Mouse (Mus musculus) liver, embryonic 11.5 days (tissue): ENCODE results near the gene Ace2. TPM values are rescaled to one million over a fixed set of nuclear protein-coding genes. Genes with fewer than 3 reads are reported as not detected.

Experiments used
- ATAC-seq: fragments of 200-750 bp; cut with Nextera tagmentation; replicated peaks from 2 replicates; pipeline ENCODE4 v1.8.0; 2017; ENCODE audit warnings: moderate number of reproducible peaks, mild to moderate bottlenecking, moderate TSS enrichment, moderate library complexity; ENCODE audit not compliant: low FRiP score
- DNase-seq: peaks from one replicate; pipeline ENCODE4 v3.0.0-alpha.2; 2017; ENCODE audit warnings: low spot score
- H3K27ac ChIP-seq: fragments of 300-500 bp; sonication (generic); 2 replicates; pipeline ENCODE4 v1.5.1; 2014; ENCODE audit warnings: mild to moderate bottlenecking, low read depth, low read length, control low read depth
- H3K27me3 ChIP-seq: fragments of 300-500 bp; sonication (generic); replicated peaks from 2 replicates; pipeline ENCODE4 v1.6.1; 2014; ENCODE audit warnings: low read length, mixed read lengths; ENCODE audit not compliant: control insufficient read depth, insufficient read depth
- H3K36me3 ChIP-seq: fragments of 300-500 bp; sonication (generic); 2 replicates; pipeline ENCODE4 v1.6.1; 2014; ENCODE audit warnings: mild to moderate bottlenecking, low read length, moderate library complexity, mixed read lengths; ENCODE audit not compliant: control insufficient read depth, insufficient read depth
- H3K4me1 ChIP-seq: fragments of 300-500 bp; sonication (generic); replicated peaks from 2 replicates; pipeline ENCODE4 v1.6.1; 2014; ENCODE audit warnings: low read length, mixed read lengths; ENCODE audit not compliant: control insufficient read depth, insufficient read depth
- H3K4me2 ChIP-seq: fragments of 300-500 bp; sonication (generic); 2 replicates; pipeline ENCODE4 v1.6.1; 2014; ENCODE audit warnings: mild to moderate bottlenecking, control low read depth, moderate library complexity
- H3K4me3 ChIP-seq: fragments of 300-500 bp; sonication (generic); 2 replicates; pipeline ENCODE4 v1.5.1; 2014; ENCODE audit warnings: low read depth, low read length, control low read depth
- H3K9ac ChIP-seq: fragments of 300-500 bp; sonication (generic); 2 replicates; pipeline ENCODE4 v1.6.1; 2014; ENCODE audit warnings: low read depth, low read length, control low read depth
- H3K9me3 ChIP-seq: fragments of 300-500 bp; sonication (generic); 2 replicates; pipeline ENCODE4 v1.6.1; 2016; ENCODE audit warnings: low read length, inconsistent platforms, mixed read lengths; ENCODE audit not compliant: control insufficient read depth
- WGBS: fragments of 180-500 bp; shearing (Covaris S2); extraction: QIAGEN DNeasy Blood & Tissue Kit; methylation state at CpG from one replicate; pipeline ENCODE4 v1.1.7; 2014; 5-methylcytosine and 5-hydroxymethylcytosine counted together
- polyA plus RNA-seq: library from polyadenylated mRNA; unstranded; fragments of >200 nt; fragmentation: Nextera tagmentation; extraction: Ambion mirVana; gene quantifications from 2 replicates; pipeline ENCODE4 v1.2.1, GENCODE M21; 2014

Gene Ace2
- polyA plus RNA-seq, result not detected in 2 replicates

DNA sequence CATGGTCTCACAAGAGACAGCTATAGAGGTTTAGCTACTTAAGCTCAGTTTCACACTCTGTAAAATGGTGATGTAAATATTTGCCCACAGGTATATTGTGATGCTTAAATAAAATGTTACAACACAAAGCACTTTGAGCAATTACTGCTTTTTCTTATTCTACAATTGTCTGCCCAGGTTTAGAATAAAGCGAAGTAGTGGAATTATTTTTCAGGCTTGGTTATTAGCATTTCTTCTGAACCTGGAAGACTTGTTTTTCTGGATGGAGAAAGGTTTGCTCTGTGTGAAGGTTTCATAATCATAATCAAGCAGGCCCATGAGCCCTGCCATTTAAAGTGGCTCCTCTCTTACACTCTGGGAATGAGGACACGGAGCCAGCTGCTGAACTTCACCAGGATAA lies at the start of gene Ace2:
Gene Ace2, plus strand, starts transcription at position 301 of the 400 bp plus-strand sequence.
- Histone ChIP-seq H3K9me3 (no peaks in the 10 kb centered on the region), H3K9ac (no peak within 1 kb of the TSS), H3K4me2 (no peak within 1 kb of the TSS), H3K36me3 (no peaks in the 10 kb centered on the region), H3K4me3 (no peak within 1 kb of the TSS), H3K27me3 (no peaks in the 10 kb centered on the region; the same call in none of the 2 replicates), H3K27ac (no peak within 1 kb of the TSS), H3K4me1 (no peaks in the 10 kb centered on the region)
- WGBS, result 69% methylated on average over 2 of the region's 2 CpGs
- DNase-seq (no peak), ATAC-seq (no peak)

DNA sequence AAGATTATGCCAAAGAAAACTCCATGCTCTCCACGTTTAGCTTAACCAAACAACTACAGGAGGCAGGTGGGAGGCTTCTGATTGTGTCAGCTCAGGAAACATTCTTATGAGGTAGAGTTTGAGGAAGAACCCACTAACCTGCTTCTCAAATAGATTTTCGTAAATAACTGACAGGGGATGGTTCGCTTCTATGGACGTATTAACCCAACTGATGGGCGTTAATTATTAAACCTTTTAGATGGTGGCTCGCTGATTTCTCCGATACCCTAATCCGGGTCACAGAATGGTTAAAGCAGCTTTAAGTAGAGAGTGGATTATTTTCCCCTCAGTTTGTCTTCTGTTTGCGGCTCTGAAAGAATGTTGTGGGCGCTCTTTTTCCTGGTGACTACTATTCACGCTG lies 49.2 kb upstream of the Ace2 start:
- Histone ChIP-seq H3K4me2 (no peak overlapping the region), H3K9me3 (no peaks in the 10 kb centered on the region), H3K9ac (no peak overlapping the region), H3K4me3 (no peak overlapping the region), H3K27me3 (peaks cover 8% of the 10 kb centered on the region), H3K4me1 (no peaks in the 10 kb centered on the region; the same call in 1 of the 2 replicates), H3K36me3 (no peaks in the 10 kb centered on the region), H3K27ac (no peak overlapping the region)
- ATAC-seq (no peak), DNase-seq (no peak)
- WGBS, result 76% methylated on average over 11 of the region's 11 CpGs

DNA sequence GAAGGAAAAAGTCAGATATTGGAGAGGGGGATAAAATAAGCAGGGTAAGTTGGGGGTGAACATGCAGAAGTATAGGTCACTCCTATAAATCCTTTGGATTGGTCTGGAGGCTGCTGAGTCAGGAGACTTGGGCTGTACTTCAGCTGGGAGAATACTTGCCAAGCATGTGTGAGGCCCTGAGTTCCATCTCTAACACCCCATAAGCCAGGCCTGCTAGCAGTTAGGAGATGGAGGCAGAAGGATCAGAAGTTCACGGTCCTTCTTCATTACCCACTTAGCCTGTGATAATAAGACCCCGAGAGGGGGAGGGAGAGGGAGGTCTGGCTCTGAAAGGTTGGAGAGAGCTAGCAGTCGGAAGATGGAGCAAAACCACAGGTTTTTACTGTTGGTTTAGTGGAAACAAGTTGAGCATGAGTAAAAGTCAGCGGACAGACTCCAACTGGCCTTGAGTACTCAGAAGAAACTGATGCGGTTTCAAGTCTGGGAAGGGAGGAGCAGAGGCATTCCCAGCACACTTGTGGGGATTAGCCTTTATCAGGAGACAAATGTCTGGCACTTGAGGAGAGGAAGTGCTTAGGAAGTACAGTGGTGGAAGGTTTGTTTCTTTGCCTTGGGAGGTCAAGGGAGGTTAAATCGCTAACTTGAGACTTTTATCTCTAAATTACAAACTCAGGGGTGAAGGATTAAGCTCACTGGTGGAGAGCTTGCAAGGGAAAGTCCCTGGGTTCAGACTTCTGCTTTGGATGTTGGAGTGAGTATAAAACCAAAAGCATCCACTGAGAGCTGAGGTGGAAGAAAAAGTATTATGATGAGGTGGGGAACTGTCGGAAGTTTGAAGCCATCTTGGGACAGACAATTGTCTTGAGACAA lies 46.6 kb upstream of the Ace2 start:
- WGBS, result 38% methylated on average over 7 of the region's 7 CpGs
- ATAC-seq (no peak), DNase-seq (no peak)
- no peak overlapping the region for H3K27ac ChIP-seq
- H3K27me3 ChIP-seq, result peaks cover 8% of the 10 kb centered on the region
- H3K4me1 ChIP-seq, result no peaks in the 10 kb centered on the region; the same call in 1 of the 2 replicates
- no peak overlapping the region for H3K9ac ChIP-seq
- H3K36me3 ChIP-seq, result no peaks in the 10 kb centered on the region
- H3K4me3 ChIP-seq, result no peak overlapping the region
- H3K9me3 ChIP-seq, result no peaks in the 10 kb centered on the region
- no peak overlapping the region for H3K4me2 ChIP-seq

DNA sequence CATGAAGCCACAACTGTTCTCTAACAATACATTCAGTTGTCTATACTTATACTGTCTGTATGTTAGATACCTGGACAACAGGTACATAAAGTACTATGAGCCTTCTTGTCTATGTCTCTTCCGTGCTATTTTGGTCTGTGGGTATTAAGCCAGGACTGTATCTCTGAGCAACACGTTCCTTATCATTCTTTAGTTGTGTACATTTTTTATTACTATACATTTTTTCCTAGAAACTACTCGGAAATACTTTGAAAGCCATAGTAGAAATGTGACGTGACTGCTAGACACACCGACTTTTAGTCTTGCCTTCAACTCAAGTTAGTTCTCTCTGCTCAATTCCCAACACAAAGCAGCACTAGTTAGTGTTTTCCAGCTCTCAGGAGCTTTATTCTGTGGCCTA lies 45.7 kb upstream of the Ace2 start:
- DNase-seq, result no peak
- Histone ChIP-seq H3K4me3 (no peak overlapping the region), H3K4me1 (no peaks in the 10 kb centered on the region; the same call in 1 of the 2 replicates), H3K9ac (no peak overlapping the region), H3K36me3 (no peaks in the 10 kb centered on the region), H3K4me2 (no peak overlapping the region), H3K27ac (no peak overlapping the region), H3K9me3 (no peaks in the 10 kb centered on the region), H3K27me3 (peaks cover 8% of the 10 kb centered on the region)
- 54% methylated on average over 5 of the region's 5 CpGs for WGBS
- peak; percentile 75 for ATAC-seq

DNA sequence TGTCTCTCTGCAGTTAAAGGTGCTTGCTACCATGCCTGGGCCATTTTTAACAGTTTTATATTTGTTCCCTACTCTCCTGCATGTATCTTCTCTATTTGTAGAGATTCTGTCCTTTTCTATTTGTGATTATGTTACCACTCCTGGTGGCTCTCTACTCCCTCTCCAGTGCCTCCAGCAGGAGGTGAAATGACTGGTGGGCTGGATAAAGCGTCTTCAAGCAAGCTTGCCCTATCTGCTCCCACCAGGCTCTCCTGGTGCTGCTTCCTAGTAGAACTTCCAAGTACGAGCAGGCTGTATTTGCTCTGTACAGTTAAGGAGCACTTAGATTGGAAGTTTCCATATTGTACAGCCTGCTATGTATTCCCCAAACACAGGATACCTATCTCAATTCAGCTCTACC lies 43.3 kb upstream of the Ace2 start:
- Histone ChIP-seq H3K4me1 (no peaks in the 10 kb centered on the region; the same call in 1 of the 2 replicates), H3K27me3 (peaks cover 10% of the 10 kb centered on the region; the same call in 1 of the 2 replicates), H3K27ac (no peak overlapping the region), H3K4me2 (no peak overlapping the region), H3K36me3 (no peaks in the 10 kb centered on the region), H3K9ac (no peak overlapping the region), H3K4me3 (no peak overlapping the region), H3K9me3 (no peaks in the 10 kb centered on the region)
- WGBS, result 50% methylated on average over 2 of the region's 2 CpGs
- ATAC-seq, result peak; percentile 74
- DNase-seq, result no peak

DNA sequence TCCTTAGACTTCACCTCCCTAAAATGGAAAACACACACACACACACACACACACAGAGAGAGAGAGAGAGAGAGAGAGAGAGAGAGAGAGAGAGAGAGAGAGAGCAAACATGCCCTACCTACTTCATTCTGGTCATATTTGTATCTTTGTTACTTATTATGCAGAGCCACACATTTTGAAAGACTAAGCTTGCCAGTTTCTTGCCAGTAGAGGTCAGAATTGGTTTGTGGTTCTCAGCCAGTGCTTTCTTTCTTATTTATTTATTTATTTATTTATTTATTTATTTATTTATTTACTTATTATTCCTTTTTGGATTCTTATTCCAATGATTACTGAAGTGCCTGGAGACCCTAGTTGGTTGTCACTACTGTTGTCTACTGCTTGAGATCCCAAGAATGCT lies 37.6 kb upstream of the Ace2 start:
- H3K27ac ChIP-seq, result no peak overlapping the region
- no peak overlapping the region for H3K4me2 ChIP-seq
- no peaks in the 10 kb centered on the region for H3K36me3 ChIP-seq
- peaks cover 2% of the 10 kb centered on the region; the same call in 1 of the 2 replicates for H3K27me3 ChIP-seq
- H3K4me3 ChIP-seq, result no peak overlapping the region
- ATAC-seq (no peak), DNase-seq (no peak)
- no peaks in the 10 kb centered on the region for H3K4me1 ChIP-seq
- no peaks in the 10 kb centered on the region for H3K9me3 ChIP-seq
- H3K9ac ChIP-seq, result no peak overlapping the region

DNA sequence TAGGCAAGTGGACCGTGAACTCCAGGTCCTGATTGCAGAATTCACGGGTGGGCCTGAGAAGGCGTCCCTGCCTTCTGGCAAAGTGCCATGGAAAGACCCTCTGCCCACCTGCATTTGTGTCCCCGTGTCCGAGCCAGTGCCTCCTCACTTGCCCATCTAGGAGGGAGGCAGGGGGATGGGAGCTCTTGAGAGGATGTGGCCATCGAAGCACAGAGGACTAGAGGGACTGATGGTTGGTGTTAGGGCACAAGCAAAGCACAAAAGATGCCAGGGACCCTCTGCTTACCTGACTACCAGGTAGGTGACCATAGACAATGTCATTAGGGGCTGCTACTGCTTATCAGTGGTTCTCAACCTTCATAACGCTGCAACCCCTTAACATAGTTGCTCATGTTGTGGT lies 36.9 kb upstream of the Ace2 start:
- no peak overlapping the region for H3K9ac ChIP-seq
- no peaks in the 10 kb centered on the region for H3K9me3 ChIP-seq
- H3K4me3 ChIP-seq, result no peak overlapping the region
- H3K27me3 ChIP-seq, result peaks cover 2% of the 10 kb centered on the region; the same call in 1 of the 2 replicates
- WGBS, result 74% methylated on average over 7 of the region's 7 CpGs
- no peak overlapping the region for H3K4me2 ChIP-seq
- no peak for ATAC-seq
- no peak overlapping the region for H3K27ac ChIP-seq
- H3K36me3 ChIP-seq, result no peaks in the 10 kb centered on the region
- DNase-seq, result no peak
- H3K4me1 ChIP-seq, result no peaks in the 10 kb centered on the region

DNA sequence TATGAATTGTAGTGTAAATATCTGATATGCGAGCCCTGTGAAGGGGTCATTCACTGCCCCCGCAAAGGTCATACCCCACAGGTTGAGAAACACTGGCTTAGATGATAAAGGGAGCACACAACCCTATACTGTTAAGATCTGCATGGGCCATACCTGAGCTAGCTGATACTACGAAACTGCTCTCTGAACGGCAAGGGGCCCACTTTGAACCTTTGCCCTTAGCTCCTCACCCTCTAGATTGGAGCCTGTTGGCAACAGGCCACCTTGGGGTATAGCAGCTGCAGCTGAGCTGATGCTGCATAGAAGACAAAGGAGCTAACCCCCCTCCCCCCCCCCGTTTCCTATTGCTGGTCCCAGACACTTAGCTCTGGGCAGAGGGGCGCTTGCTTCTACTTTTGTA lies 36.5 kb upstream of the Ace2 start:
- Histone ChIP-seq H3K27me3 (peaks cover 2% of the 10 kb centered on the region; the same call in 1 of the 2 replicates), H3K4me3 (no peak overlapping the region), H3K27ac (no peak overlapping the region), H3K9ac (no peak overlapping the region), H3K9me3 (no peaks in the 10 kb centered on the region), H3K4me1 (no peaks in the 10 kb centered on the region), H3K36me3 (no peaks in the 10 kb centered on the region), H3K4me2 (no peak overlapping the region)
- ATAC-seq, result no peak
- no peak for DNase-seq
- 63% methylated on average over 6 of the region's 6 CpGs for WGBS

DNA sequence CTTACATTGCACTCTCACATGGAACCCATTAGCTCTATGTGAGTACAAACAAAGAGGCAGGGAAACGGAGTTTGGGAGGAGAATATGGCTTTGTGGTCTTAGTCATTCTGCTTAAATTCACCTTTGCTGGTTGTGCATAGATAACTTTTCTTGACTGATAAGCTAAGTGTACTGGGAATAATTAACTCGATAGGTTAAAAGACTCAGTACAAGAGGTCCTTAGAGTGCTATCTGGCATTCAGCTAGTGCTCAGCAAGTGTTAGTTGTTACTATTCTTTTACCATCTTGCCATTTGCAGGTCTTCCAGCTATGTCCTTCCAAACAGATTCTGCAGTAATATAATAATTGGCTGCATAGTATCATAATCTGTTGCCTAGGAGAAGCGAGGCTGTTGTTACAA lies 28.0 kb upstream of the Ace2 start:
- no peak overlapping the region for H3K4me3 ChIP-seq
- no peak for ATAC-seq
- H3K4me1 ChIP-seq, result no peaks in the 10 kb centered on the region
- no peaks in the 10 kb centered on the region for H3K36me3 ChIP-seq
- H3K27me3 ChIP-seq, result no peaks in the 10 kb centered on the region
- H3K9me3 ChIP-seq, result no peaks in the 10 kb centered on the region
- no peak overlapping the region for H3K4me2 ChIP-seq
- 69% methylated on average over 3 of the region's 3 CpGs for WGBS
- no peak overlapping the region for H3K27ac ChIP-seq
- no peak overlapping the region for H3K9ac ChIP-seq
- DNase-seq, result no peak
